Mouse (Mus musculus) retina, embryonic 14.5 days (tissue): ENCODE measurements at regions not wholly inside any gene's neighbourhood (a gene's known extent, or its start where the extent isn't known, plus 50 kb on each side); places are given as distances from the start of the nearest gene placed in this dataset.

ENCODE experiments used
- DNase-seq: peaks from one replicate; pipeline ENCODE4 v3.0.0-alpha.2; 2015; ENCODE audit warnings: low spot score

DNA sequence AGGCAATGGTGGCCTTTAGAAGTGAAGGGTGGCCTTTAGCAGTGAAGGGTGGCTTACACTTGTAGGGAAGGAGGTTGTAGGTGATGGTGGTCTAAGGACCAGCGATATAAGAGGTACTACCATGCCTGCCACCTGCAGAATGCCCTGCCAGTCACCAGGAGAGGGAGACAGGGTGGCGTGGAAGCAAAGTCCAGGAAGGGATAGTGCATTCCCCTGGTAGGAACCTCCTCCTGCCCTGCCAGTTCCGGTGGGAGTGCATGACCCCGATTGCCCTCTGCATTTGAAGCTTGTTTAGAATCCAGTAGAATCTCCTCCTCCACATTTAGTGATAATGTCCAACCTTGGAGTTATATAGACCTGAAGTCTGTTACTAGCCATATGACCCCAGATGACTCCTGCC, 127.7 kb upstream of the Id2 start:
- DNase-seq: no peak

DNA sequence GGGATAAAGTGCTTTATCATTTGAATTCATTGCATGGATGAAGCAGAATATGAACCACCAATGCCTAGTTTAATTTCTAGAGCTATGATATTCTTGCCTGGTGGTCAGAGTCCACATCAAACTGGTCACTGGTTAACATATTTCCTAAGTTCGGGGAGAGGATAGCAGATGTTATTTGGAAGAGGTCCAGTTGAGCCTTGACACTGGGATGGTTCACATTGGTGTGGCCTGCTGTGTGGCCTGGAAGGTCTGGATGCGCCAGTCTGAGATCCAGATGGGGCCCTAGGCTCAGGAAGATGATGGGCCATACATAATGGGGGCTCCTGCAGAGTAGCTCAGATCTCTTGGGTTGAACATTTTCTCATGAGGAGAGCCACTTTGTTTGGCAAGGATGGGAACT, 127.3 kb upstream of the Id2 start:
- DNase-seq: no peak

DNA sequence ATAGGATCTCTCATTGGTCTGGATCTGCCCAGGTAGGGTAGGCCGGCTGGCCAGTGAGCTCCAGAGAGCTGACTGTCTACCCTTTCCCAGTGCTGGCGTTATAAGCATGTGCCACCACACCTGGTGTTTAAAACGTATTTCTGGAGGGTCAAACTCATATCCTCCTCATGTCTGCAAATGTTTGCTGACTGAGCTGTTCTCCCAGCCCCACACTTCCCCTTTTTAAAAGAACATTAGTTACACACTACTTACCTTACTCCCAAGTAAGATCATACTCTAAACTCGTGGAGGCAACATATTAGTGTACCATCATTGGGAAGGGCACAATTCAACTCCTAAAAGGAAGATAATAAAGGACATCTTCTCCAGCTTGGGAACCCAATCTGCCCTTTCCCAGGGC, 126.6 kb upstream of the Id2 start:
- no peak for DNase-seq

DNA sequence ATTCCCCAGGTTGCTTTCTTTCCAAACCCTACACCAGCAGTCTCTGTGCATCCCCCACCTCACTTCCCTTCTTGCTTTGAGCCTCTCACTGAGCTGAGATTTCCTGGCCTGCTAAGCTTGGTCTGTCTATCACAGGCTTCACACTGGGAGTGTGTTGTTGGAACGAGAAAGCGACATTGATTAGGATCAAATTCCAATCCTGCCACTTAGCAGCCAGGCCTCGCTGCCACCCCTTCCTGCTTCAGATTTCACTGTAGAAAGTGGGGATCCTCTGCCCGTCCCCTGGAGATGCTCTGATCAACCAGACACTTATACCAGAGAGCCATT, 123.8 kb upstream of the Id2 start:
- DNase-seq: no peak

DNA sequence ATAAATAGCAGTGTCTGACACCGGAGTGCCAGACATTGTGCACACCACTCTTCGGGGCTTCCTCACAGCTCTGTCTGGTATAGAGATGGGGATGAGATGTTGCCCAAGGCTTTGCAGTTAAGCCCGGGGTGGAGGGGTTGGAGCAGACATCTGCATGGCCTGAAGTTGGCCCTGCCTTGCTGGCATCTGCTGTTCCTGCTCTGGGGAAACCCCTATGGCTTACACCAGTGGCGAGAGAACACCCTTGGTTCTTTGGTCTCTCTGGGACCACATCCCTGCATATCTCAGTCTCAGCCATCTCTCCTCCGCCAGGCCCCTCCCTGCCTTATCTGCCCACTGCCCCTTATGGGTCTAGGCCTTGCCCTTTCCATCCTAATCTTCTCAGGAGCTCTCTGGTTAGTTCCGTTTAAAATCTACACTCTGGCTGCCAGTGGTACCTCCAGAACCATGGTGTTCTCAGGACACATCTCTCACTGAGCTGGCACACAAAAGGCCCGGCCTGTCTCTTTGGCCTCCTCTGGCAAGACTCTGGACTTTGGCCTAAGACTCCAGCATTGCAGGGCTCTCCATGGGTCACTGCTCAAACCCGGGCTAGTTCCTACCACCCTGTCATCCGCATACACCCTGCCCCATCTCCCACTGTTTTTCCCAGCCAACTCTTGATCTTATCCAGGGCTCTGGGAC, 123.3 kb upstream of the Id2 start:
- no peak for DNase-seq

DNA sequence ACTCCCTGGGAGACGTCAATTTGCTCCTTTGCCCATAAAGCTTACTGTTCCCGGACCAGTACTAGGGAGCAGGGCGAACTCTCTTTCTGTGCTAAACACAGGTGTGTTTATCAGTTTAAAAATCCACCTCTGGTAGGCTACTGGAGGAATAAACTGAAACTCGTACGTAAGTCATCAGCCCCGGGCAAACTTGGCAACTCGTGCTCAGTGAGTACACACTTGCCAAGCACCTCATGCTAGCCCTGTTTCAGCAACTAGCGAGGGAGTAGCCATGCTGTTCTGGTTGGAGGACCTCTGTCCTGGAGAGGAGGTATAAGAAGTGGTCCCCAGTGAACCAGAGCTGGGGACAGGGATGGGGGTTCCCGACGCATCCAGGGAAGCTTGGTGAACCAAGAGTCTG, 122.6 kb upstream of the Id2 start:
- no peak for DNase-seq

DNA sequence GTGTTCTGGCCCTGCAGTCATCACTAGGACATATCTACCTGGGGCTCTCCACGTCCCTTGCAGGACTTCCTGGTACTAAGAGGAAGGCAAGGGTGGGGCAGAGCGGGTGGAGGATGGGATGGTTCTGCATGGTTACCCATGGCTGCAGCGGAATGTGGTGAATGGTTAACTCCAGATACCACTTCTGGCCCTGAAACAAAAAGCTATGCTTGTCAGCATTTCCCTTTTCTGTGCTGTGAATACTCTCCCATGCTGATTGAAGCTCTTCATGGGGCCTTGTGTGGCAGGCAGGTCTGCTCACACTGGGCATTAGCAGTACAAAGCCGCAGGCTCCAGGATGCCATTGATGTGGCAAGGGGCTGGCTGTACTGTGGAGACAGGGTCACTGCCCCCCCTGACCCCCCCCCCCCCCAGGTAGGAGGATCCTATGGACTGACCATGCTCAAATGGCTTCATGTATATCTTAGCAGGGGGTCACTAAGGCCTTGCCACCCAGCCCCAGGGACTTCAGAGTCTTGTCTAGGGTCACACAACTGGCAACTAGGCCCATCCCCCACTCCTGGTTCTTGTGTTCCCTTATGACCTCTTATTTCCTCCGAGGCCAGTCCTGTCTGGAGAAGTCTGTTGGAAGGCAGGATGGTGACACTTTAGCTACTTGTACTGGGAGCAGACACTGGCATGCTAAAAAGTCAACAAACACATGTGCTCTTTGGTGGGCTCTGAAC, 120.0 kb upstream of the Id2 start:
- DNase-seq: no peak

DNA sequence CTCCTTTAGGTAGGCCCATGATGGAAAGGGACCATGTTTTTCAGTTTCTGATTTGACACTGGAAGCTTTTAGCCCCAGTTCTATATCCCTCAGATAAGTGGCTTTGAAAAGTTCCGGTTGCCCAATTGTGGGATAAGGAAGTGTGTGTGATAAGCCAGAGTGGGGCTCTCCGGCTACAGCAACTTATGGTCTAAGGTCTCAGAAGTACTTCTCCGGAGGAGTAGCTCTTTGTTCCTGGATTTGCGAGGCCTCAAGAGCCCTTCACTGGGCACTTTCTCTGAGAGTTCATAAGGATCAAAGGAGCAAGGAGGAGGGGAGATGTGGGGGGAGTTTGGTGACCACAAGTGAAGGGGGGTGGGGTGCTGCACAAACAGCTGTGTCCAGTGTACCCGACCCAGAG, 118.3 kb upstream of the Id2 start:
- no peak for DNase-seq

DNA sequence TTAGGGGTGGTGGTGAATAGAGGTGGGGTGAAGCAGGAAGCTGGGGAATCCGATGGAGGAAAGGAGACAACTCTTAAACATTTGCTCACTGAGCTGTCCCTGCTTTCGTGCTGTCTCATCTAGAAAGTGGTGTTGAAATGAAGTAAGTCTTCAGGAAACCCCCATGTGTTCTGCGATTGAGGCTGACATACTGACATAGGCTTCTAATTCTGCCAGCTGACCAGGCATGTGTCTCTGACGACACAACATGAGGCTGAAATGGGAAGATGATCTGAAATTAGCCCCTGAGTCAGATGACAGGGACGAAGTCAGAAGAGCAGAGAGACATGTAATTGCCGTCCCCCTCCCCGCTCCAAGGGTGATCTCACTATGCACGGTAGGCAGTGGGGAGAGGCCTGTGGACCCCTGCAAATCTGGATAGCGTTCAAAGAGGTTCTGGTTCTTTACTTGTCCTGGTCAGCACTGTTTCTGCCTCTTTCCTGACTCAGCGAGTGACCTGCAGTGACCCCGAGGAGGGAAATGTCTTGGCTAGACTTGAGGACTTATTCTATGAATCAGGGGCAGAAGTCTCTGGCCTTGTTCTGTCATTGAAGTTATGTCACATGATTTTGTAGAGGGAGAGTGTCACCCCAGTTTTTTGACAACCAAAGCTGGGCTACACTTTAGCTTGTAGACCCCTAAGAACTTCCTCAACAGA, 117.0 kb upstream of the Id2 start:
- DNase-seq: no peak

DNA sequence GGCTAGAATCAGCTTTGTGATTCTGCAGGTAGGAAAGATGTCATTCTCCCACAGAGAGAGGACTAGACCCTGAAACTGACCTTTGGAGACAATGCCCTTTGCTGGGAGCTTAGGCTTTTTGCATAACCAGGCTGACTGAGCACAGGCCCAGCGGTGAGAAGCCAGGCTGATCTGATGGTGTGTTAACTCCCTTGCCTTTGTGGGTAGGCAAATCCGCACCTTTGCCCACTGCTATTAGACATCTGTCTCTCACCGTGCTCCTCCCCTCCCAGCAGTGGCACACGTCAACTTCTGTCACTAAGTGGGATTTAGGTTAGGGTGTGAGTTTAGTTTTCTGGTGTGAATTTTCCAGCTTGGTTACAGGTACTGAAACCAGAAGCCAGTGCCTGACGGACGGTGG, 114.4 kb upstream of the Id2 start:
- DNase-seq: no peak

DNA sequence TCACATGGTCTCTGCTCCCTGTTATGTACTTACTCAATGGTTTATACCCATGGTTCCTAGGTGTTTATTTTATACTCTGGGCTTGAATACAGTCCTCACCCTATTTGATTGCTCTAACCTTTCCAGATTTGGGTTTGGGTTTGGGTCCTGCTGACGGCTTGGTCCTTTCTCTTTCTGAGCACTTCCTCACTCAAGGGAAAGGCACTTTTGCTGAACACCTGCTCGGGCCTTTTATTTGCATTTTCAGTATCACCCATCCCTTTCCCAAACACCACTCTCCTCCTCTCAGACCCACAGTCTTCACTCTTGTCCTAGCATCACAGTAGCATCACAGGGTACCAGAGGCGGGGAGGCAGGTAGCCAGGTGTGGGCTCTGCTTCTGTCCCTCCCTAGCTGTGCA, 113.7 kb upstream of the Id2 start:
- DNase-seq: no peak

DNA sequence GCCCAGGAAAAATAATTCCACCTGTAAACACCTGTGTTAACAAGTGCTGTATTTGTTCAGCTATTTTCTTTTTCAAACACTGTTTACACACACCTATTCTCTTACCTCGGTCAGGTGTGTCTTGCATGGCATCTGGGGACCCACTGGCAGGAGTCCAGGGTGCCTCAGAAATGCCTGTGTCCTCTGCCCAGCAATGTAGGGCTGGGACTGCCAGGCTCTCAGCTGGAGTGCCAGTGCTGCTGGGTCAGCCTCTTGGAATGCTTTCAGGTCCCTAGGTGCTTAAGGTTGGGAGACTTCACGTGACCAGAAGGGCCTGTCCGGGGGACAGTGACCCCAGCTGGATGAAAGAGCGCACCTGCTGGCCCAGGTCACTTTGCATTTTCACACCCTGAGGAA, 112.4 kb upstream of the Id2 start:
- no peak for DNase-seq

DNA sequence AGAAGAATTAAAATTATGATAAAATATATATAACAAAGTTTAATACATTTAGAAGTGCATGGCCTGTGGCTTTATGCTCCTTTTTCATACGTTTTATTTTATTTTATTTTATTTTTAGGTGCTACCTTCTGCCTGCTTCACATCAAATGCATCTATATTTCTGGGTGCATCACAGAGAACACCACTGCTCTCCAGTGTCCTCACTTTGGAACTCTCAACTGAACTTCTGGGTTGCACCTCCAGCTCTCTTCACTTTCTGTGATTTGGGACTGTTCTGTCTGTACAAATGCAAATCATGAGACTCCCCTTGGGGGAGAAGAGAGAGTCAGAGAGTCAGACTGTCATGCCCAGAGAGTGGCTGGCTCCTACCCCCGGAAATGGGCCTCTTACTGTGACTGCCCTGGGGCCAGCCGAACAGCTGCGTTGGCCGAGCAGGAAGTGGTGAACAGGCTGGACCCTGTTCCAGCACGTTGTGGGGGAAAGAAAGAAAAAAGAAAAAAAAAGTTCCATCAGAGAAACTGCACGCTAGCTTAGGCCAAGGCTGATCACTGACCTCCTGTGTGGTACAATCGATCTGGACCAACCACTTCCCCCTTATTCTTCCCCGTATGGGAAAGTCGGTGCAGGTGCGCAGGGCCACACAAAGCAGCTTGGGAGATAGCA, 111.9 kb upstream of the Id2 start:
- DNase-seq: no peak

DNA sequence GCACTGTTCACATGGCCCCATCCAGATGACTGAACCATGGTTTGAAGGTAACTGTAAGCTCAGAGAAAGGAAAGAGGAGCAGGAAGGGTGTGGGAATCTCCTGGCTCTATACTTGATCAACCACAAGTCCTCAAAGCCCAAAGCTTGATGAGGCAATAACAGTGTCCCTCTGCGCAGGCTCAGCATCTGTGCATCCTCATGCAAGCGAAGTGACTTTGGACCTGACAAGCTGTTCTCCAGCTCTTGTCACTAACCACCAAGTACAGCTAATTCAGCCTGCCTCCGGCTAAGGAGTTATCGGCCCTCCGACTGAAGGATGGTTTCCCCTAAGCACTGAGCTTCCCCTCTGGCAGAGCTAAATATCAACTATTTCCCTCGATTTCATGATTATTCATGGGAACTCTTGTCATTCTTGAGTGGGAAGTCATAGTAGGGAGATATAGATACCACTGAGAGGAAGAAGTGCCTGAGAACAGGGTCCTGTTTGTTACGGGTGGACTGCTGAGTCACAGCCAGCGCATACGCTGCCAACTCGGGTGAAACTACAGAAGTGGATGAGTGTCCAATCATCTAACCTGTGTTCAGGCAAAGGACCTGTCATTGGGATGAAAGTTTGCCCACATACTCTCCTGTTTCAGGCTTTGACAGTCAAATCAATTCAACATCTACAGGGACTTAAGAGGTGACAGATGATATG, 106.6 kb upstream of the Id2 start:
- no peak for DNase-seq

DNA sequence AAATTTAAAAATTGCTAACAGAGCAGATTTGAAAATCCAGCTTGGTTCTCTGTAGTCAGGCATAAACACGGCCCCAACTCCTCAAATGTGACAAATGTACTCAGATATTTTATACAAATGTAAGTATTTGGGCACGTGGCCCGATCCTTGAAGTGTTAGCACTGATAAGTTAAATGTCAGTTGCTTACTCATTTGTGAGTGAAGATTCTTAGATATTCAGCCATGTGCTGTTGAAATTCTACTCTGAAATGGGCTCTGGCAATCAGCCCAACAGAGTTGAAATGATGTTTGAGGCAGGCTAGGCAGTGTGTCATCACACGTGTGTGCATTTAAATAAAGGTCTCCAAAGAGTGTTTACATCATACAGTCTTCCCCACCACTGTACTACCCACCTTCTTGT, 103.2 kb upstream of the Id2 start:
- DNase-seq: no peak

DNA sequence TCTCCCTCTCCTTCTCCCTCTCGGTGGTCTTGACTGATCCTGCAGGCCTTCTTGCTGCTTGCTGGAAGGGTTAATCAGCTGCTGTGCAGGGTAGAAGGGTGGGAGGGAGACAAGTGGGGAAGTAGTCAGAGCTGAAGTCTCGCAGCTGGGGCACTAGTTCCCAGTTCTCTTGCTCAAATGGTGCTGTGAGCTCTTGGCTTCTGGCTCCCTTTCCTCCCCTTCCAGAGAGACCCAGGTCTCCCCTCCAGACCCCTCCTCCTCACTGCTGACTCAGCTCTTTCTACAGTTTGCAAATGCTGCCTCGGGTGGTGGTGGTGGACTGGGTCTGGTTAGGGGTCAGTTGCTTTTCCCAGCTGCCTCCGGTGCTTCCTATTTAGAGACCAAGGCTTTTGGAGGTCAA, 100.8 kb upstream of the Id2 start:
- DNase-seq: peak; percentile 22

DNA sequence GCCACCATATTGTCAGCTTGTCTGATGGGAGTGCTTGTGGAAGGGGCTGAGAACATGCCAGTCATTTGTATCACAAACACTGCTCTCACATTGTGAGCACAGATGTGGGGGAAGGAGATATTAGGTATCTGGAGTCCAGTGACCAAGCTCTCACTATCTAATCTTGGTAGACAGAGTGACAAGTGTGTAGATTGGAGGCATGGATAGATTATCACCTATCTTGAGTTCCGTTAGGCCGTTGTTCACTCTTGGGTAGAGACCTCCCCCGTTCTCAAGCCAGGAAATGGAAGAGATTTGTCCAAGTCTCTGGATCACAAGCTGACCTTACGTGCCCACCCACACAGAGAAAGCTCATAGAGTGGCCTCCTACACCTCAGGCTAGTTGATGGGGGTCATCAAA, 99.1 kb upstream of the Id2 start:
- DNase-seq: no peak

DNA sequence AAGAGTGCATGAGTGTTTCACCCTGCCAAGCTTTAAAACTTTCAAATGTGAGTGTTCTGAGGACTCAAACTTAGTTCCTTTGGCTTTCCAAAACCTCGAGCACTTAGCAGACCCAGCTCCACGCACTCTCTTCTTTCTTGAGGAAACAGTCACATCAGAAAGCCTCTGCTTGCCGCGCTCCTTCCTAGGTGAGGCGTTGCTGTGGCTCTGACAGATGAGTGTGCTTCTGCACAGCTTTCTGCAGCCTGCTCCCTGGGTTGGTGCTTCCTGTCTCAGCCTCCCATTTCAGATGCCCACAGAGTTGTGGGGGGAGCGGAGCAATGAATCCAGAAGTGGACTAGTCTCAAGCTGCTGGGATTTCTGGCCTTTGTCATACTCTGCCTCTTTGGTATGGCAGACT, 95.3 kb upstream of the Id2 start:
- DNase-seq: no peak

DNA sequence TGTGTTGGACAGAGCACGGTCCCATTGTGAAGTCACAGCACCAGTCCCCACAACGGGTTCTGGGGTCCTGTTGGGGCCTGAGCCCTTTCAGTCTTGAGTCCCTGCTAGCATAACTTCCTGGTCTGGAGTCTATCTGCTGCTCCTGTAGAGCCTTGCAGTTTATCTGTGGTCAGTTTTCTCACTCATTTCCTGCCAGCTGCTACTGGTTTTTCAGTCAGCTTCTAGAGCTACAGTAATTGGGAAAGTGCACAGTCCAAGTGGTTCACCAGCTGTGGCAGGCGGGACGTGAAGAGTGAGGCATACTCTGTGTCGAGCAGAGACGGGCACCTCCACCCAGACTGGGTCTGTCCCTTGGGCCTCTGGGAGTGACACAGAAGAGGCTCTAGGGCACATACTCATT, 93.4 kb upstream of the Id2 start:
- DNase-seq: no peak

DNA sequence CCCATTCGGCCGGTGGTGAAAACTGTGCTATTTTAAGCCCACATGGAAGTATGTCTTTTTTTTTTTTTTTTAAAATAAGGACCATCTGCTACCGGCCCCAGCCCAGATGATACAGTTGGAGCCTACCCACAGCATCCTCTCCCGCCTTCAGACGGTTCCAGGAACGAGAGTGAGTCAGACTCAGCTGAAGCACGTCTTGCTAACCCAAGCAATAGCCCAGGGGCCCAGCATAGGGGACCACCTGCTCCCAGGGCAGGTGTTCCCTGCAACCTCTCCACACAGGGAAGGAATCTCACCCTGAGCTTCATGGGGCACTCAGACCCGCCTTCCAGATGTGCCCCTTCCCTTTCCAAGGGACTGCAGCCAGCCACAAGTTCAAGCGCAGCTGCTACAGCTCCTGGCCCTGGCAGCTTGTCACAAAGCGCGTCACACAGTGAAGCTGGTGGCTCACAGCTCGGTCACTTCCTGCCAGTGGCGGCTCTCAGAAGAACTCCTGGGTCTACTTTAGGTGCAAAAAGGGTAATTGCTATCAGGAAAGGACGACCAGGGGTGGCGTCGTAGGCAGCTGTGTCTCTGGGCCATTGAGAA, 92.3 kb upstream of the Id2 start:
- no peak for DNase-seq

DNA sequence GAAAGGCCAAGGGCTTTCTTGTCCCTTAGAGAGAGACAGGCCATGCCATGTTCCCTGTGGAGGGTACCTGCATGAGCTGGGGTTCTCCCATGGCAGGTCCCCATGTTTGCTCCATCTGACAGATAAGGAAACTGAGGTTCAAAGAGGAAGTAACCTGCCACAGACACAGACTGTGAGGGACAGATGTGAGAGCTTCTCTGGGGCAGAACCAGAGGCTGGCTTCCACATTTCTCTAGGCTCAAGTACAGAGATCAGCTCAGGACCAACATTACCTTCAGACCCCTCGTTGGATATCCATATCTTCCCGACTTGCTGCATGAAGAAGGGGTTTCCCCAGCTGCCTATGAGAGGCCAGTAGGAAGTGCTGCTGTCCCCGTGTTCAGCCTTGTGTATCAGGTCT, 91.6 kb upstream of the Id2 start:
- DNase-seq: no peak

DNA sequence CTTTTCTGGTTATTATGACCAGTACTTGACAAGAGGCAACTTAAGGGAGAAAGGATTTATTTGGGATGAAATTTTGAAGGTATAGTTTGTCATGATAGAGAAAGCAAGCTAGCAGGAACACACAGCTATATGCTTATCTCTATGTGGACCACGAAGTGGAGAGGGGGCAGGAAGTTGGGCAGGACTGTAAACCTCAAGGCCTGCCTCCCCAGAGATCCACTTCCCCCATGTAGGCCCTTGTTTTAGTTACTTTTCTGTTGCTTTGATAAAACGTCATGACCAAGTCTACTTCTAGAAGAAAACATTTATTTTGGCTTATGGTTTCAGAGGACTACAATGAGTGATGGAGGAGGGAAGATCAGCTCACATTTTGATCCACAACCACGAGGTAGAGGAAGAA, 90.3 kb upstream of the Id2 start:
- DNase-seq: no peak
